Mouse (Mus musculus): ENCODE results near the gene Rnase2a. TPM values are rescaled to one million over a fixed set of nuclear protein-coding genes. Genes with fewer than 3 reads are reported as not detected.
"Not testable (repeated sequence)": the region's sequence is repeated elsewhere in the genome, so short reads cannot be mapped to it uniquely, and the experiment has no call there.

Gene Rnase2a
- not detected in 2 replicates for polyA plus RNA-seq (2016; fragmentation: Nextera tagmentation; extraction: Ambion mirVana)

DNA sequence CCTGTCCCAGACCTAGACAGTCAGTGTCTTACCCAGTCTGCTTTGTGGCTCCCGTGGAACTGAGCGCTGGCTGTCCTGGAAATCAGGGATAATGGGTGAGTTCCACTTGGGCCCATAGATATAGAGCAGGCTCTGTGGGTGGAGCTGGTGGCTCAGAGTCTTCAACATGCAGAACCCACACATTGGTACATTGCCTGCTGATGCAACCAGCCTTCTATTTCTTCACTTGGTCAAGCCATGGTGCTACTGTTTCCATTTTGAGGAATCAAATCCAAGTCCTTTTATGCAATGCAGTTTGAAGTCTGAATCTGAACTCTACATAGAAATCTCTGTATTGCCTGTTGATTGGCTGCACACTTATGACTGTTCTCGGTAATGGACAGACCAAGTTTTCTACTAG is at the start of gene Rnase2a:
Gene Rnase2a, minus strand, starts transcription at position 72 of the 400 bp plus-strand sequence.
- Histone ChIP-seq H3K4me2 (replicated peaks) (no peak within 1 kb of the TSS), H3K27me3 (replicated peaks) (no peaks in the 10 kb centered on the region)
- WGBS, result 97% methylated on average over 3 of the region's 3 CpGs

DNA sequence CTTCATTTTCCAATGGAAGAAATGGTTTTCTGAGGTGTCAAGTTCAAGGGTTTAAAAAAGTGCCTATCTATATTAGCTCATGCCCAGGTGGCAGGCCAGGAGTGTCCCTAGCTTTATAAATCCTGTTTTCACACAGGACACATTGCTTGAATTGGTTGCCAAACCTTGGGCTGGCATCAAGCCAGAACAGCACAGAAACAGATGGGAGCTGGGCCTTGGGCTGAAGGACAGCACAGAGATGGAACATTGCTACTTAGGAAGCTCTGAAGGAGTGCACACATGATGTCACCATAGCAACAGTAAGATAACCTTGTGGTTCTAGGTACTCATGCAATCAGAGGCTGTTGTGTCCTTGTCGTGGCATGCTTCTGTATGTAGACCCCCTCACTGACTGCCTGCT is 35.6 kb upstream of the Rnase2a start:
- Histone ChIP-seq H3K27me3 (replicated peaks) (no peaks in the 10 kb centered on the region), H3K36me3 (no peaks in the 10 kb centered on the region), H3K9me3 (no peaks in the 10 kb centered on the region), H3K9ac (no peak overlapping the region), H3K27ac (no peak overlapping the region), H3K4me1 (no peaks in the 10 kb centered on the region), H3K4me3 (no peak overlapping the region), H3K4me2 (replicated peaks) (no peak overlapping the region)
- ATAC-seq (ENCODE audit: low FRiP score, low read depth), result no peak
- 83% methylated on average over 1 of the region's 1 CpGs for WGBS

More for the DNA sequence above, at the start of gene Rnase2a:
- no peak within 1 kb of the TSS for H3K4me3 ChIP-seq
- no peak for ATAC-seq (ENCODE audit: low FRiP score, low read depth)
- H3K9me3 ChIP-seq, result no peaks in the 10 kb centered on the region
- H3K9ac ChIP-seq, result no peak within 1 kb of the TSS
- H3K27ac ChIP-seq, result no peak within 1 kb of the TSS
- no peaks in the 10 kb centered on the region for H3K36me3 ChIP-seq
- no peaks in the 10 kb centered on the region for H3K4me1 ChIP-seq

DNA sequence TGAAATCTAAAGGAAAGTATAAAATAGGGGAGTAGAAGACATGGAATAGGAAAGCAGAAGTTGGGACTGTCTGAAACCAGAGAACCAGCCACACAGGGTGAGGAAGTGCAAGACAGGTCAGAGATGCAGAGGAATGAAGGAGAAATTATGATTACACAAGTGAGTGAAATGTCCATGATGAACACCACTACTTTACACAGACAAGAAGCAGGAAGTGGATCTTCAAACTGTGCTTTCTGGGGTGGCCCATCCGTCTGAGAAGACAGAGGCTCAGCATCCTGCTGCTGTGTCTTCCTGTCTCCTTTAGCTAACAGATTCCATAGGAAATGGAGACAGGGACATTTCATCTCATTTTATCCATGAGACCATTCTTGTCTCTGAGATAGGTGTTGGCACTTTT is 22.6 kb upstream of the Rnase2a start:
- H3K27ac ChIP-seq, result not testable (repeated sequence)

GRCm38 (mm10) chr14:51268677-51269076 is 12.8 kb upstream of the Rnase2a start:
- no peak overlapping the region for H3K4me2 ChIP-seq (replicated peaks)
- no peaks in the 10 kb centered on the region for H3K36me3 ChIP-seq
- no peaks in the 10 kb centered on the region for H3K4me1 ChIP-seq
- H3K9me3 ChIP-seq, result no peaks in the 10 kb centered on the region
- no peak overlapping the region for H3K27ac ChIP-seq
- WGBS, result 89% methylated on average over 1 of the region's 1 CpGs
- H3K9ac ChIP-seq, result no peak overlapping the region
- ATAC-seq (ENCODE audit: low FRiP score, low read depth), result no peak
- H3K4me3 ChIP-seq, result no peak overlapping the region
- H3K27me3 ChIP-seq (replicated peaks), result no peaks in the 10 kb centered on the region

More for the DNA sequence above, 22.6 kb upstream of the Rnase2a start:
- H3K4me3 ChIP-seq; H3K9ac ChIP-seq; ATAC-seq (ENCODE audit: low FRiP score, low read depth); H3K9me3 ChIP-seq; H3K4me1 ChIP-seq; H3K4me2 ChIP-seq (replicated peaks); H3K36me3 ChIP-seq; H3K27me3 ChIP-seq (replicated peaks): not testable (repeated sequence)
- 73% methylated on average over 1 of the region's 1 CpGs for WGBS

DNA sequence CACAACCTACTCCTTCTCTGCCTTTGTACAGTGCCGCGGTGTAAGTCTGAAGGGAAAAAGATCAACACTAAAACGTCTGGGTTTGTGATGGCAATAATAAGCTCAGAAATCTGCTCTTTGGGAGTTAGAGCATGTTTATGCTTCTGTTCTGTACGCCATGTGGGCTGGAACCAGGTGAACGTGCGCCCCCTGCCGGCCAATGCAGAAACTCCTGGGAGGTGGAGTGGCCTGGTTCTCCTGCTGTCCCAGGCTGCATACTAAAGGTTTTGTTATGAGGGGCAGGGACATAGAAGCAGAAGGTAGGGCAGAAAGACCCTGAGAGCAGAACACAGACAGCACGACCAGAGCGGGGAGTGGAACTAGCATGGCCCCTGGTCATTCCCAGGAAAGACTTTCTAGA is 10.2 kb upstream of the Rnase2a start:
- no peak overlapping the region for H3K27ac ChIP-seq
- H3K4me2 ChIP-seq (replicated peaks), result no peak overlapping the region
- no peaks in the 10 kb centered on the region for H3K27me3 ChIP-seq (replicated peaks)
- peak; percentile 93 for ATAC-seq (ENCODE audit: low FRiP score, low read depth)
- no peak overlapping the region for H3K4me3 ChIP-seq
- WGBS, result 8% methylated on average over 9 of the region's 9 CpGs
- H3K4me1 ChIP-seq, result no peaks in the 10 kb centered on the region
- H3K36me3 ChIP-seq, result no peaks in the 10 kb centered on the region
- H3K9me3 ChIP-seq, result no peaks in the 10 kb centered on the region
- no peak overlapping the region for H3K9ac ChIP-seq

DNA sequence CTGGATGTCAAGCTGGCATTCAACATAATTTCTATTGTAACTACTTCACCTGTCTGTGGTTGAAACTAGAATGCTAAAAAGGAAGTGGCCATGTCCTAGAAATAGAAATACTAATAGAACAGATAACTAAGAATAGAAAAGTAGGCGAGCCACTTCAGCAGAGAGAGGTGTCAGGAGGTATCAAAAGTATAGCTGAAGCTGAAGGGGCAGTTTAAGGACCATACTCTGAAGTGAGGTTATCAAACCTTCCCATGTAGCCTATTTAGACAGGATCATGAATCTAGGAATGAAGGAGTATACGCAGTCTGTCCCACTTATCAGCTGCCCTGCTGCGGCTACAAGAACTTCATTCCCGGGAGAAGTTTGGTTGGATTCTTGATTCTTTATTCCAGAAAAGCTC is 9.8 kb upstream of the Rnase2a start:
- H3K27ac ChIP-seq, result no peak overlapping the region
- H3K4me1 ChIP-seq, result no peaks in the 10 kb centered on the region
- H3K27me3 ChIP-seq (replicated peaks), result no peaks in the 10 kb centered on the region
- no peak overlapping the region for H3K4me3 ChIP-seq
- WGBS, result 71% methylated on average over 4 of the region's 4 CpGs
- H3K9ac ChIP-seq, result no peak overlapping the region
- ATAC-seq (ENCODE audit: low FRiP score, low read depth), result no peak
- no peaks in the 10 kb centered on the region for H3K36me3 ChIP-seq
- no peaks in the 10 kb centered on the region for H3K9me3 ChIP-seq
- H3K4me2 ChIP-seq (replicated peaks), result no peak overlapping the region

- no peak overlapping the region for H3K4me2 ChIP-seq (replicated peaks)
- H3K36me3 ChIP-seq, result no peaks in the 10 kb centered on the region
- H3K4me1 ChIP-seq, result no peaks in the 10 kb centered on the region
- H3K27me3 ChIP-seq (replicated peaks), result no peaks in the 10 kb centered on the region
- H3K9me3 ChIP-seq, result no peaks in the 10 kb centered on the region
- no peak overlapping the region for H3K4me3 ChIP-seq
- no peak for ATAC-seq (ENCODE audit: low FRiP score, low read depth)
- no peak overlapping the region for H3K27ac ChIP-seq
- no peak overlapping the region for H3K9ac ChIP-seq
Observed at GRCm38 (mm10) chr14:51262397-51262796, 6.5 kb upstream of the Rnase2a start.

- no peaks in the 10 kb centered on the region for H3K4me1 ChIP-seq
- 89% methylated on average over 7 of the region's 7 CpGs for WGBS
- H3K9ac ChIP-seq, result no peak overlapping the region
- H3K36me3 ChIP-seq, result no peaks in the 10 kb centered on the region
- ATAC-seq (ENCODE audit: low FRiP score, low read depth), result no peak
- no peaks in the 10 kb centered on the region for H3K9me3 ChIP-seq
- no peaks in the 10 kb centered on the region for H3K27me3 ChIP-seq (replicated peaks)
- no peak overlapping the region for H3K4me3 ChIP-seq
- H3K27ac ChIP-seq, result no peak overlapping the region
- no peak overlapping the region for H3K4me2 ChIP-seq (replicated peaks)
Observed at GRCm38 (mm10) chr14:51259741-51260140, 3.8 kb upstream of the Rnase2a start.

GRCm38 (mm10) chr14:51253569-51253968 is 2.3 kb downstream of the Rnase2a start:
- H3K4me3 ChIP-seq, result no peak overlapping the region
- H3K4me1 ChIP-seq, result no peaks in the 10 kb centered on the region
- ATAC-seq (ENCODE audit: low FRiP score, low read depth), result no peak
- H3K27ac ChIP-seq, result no peak overlapping the region
- no peak overlapping the region for H3K4me2 ChIP-seq (replicated peaks)
- 91% methylated on average over 1 of the region's 1 CpGs for WGBS
- H3K27me3 ChIP-seq (replicated peaks), result no peaks in the 10 kb centered on the region
- no peaks in the 10 kb centered on the region for H3K36me3 ChIP-seq
- no peaks in the 10 kb centered on the region for H3K9me3 ChIP-seq
- H3K9ac ChIP-seq, result no peak overlapping the region

DNA sequence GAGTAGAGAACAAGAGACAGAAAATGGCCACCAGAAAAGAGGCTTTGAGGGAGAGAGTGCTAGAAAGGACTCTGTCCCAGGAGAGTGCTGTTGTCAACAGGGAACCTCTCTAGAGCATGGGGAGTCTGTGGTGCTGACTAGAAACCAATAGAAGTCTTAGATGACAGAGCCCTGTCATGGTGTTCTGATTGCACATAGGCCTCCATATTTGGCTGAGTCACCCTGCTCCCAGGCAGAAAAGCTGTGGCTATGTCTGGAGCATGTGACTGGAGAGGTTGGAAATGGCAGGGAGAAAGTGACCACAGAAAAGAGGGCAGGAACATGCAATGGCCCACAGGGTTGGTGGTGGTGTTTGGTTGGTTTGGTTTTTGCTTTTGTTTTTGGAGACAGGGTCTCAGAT is 3.7 kb downstream of the Rnase2a start:
- not testable (repeated sequence) for H3K9me3 ChIP-seq; H3K27me3 ChIP-seq (replicated peaks); H3K4me3 ChIP-seq; H3K4me1 ChIP-seq; H3K36me3 ChIP-seq; H3K9ac ChIP-seq; H3K27ac ChIP-seq; ATAC-seq (ENCODE audit: low FRiP score, low read depth); H3K4me2 ChIP-seq (replicated peaks)

DNA sequence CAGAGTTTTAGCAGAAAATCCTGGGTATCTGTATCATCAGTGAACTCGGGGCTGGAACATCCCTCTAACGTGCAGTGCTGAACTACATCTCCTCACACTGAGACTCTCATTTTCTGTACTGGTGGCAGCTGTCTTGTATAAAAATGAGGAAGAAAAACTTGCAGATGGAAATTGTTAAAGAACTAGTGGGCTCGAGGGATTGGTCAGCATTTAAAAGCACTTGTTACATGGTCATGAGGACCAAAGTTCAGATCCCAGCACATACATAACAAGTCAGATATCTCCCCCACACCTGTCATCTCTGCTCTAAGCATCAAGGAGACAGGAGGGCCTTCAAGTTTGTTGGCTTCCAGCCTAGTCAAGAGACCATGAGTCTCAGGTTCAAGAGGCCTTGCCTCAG is 5.6 kb downstream of the Rnase2a start:
- ATAC-seq (ENCODE audit: low FRiP score, low read depth), result no peak
- 82% methylated on average over 3 of the region's 3 CpGs for WGBS
- no peaks in the 10 kb centered on the region for H3K9me3 ChIP-seq

DNA sequence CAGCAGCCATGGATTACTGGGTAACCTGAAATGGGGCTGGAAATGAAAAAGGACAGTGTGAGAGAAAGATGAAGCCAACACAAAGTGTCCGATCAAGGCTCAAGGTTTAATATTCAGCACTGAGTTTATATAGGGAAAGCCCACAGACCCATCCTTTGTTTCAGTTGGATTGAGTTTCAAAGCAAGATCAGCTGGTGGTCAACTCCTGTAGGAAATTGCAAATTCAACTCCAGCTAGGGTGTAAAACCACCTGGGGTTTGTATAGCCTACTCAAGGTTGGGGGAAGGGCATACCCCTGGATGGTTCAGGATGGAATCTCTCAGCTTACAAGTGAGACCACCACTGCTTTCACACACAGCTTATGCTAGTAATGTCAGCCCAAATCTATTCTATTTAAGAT is 8.2 kb downstream of the Rnase2a start:
- Histone ChIP-seq H3K4me1 (no peaks in the 10 kb centered on the region), H3K9me3 (no peaks in the 10 kb centered on the region), H3K27me3 (replicated peaks) (no peaks in the 10 kb centered on the region), H3K9ac (no peak overlapping the region), H3K4me3 (no peak overlapping the region), H3K36me3 (no peaks in the 10 kb centered on the region), H3K27ac (no peak overlapping the region), H3K4me2 (replicated peaks) (no peak overlapping the region)
- ATAC-seq (ENCODE audit: low FRiP score, low read depth), result no peak
- 74% methylated on average over 1 of the region's 1 CpGs for WGBS

More for the DNA sequence above, 5.6 kb downstream of the Rnase2a start:
- Histone ChIP-seq H3K9ac (no peak overlapping the region), H3K27ac (no peak overlapping the region), H3K4me1 (no peaks in the 10 kb centered on the region), H3K27me3 (replicated peaks) (no peaks in the 10 kb centered on the region), H3K36me3 (no peaks in the 10 kb centered on the region), H3K4me3 (no peak overlapping the region), H3K4me2 (replicated peaks) (no peak overlapping the region)

DNA sequence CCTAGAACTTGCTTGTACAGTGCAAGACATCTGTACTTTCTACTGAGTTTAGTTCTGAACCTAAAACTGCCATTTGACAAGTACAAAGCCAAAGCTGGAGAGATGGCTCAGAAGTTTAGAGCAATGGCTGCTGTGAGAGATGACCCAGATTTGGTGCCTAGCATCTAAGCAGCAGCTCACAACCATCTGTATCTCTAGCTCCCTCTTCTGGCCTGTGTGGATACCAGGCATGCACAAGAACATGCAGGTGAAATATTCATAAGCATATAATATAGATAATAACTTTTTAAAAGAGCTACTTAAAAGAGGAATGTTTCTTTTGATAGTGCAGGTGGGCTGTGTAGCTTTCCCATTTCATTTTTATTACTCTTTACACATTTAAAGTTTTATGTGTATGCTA is 15.0 kb downstream of the Rnase2a start:
- Histone ChIP-seq H3K9me3 (no peaks in the 10 kb centered on the region), H3K4me3 (no peak overlapping the region), H3K4me1 (no peaks in the 10 kb centered on the region), H3K27me3 (replicated peaks) (no peaks in the 10 kb centered on the region), H3K27ac (no peak overlapping the region), H3K9ac (no peak overlapping the region), H3K4me2 (replicated peaks) (no peak overlapping the region), H3K36me3 (no peaks in the 10 kb centered on the region)
- ATAC-seq (ENCODE audit: low FRiP score, low read depth), result no peak

- H3K27me3 ChIP-seq (replicated peaks); H3K4me1 ChIP-seq; H3K9me3 ChIP-seq; H3K27ac ChIP-seq; H3K9ac ChIP-seq; H3K4me2 ChIP-seq (replicated peaks); ATAC-seq (ENCODE audit: low FRiP score, low read depth); H3K4me3 ChIP-seq; H3K36me3 ChIP-seq: not testable (repeated sequence)
- 83% methylated on average over 1 of the region's 1 CpGs for WGBS
Observed at GRCm38 (mm10) chr14:51237488-51237887, 18.4 kb downstream of the Rnase2a start.
